Mouse (Mus musculus) testis, adult 2 months (tissue): ENCODE results near the gene Gfpt1.

Experiments used
- CTCF ChIP-seq: fragments of 200-500 bp; IDR thresholded peaks from 2 replicates; pipeline ENCODE4 v1.5.1; 2012; ENCODE audit warnings: low read depth, mild to moderate bottlenecking, inconsistent platforms, low read length, moderate library complexity; ENCODE audit not compliant: control insufficient read depth, insufficient read depth, insufficient replicate concordance
- POLR2A ChIP-seq: fragments of 200-500 bp; IDR thresholded peaks from 2 replicates; pipeline ENCODE4 v1.6.1; 2012; ENCODE audit warnings: low read depth, mild to moderate bottlenecking, inconsistent platforms, low read length, moderate library complexity; ENCODE audit not compliant: control insufficient read depth

DNA sequence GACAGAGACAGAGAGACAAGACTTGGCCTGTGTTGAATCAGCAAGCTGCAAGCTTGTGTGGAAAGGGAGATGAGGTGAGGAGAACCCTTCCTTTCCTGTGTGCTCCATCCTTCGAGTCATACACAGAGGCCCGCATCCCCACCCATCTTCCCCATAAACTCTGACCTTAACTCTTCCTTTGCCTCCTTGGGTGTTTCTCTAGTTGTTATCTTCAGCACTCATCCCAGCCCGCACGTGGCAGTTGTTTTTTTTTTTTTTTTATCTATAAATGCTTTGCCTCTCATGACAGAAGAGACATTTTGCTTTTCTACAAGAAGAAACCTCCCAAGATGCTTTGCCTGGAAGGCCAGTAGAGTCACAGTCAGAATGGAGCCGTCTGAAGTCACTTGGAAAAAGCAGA lies 95.8 kb downstream of the Gfpt1 start:
- TF ChIP-seq CTCF (no peak), POLR2A (no peak)
